Mouse (Mus musculus) retina, postnatal 1 day (tissue): Measurements from ENCODE around the gene Asic3.
A peak's percentile ranks its signal among the peaks of the same experiment; 100 is the strongest.

ENCODE experiments used
- DNase-seq: peaks from one replicate; pipeline ENCODE4 v3.0.0-alpha.2; 2012

Gene Asic3

DNA sequence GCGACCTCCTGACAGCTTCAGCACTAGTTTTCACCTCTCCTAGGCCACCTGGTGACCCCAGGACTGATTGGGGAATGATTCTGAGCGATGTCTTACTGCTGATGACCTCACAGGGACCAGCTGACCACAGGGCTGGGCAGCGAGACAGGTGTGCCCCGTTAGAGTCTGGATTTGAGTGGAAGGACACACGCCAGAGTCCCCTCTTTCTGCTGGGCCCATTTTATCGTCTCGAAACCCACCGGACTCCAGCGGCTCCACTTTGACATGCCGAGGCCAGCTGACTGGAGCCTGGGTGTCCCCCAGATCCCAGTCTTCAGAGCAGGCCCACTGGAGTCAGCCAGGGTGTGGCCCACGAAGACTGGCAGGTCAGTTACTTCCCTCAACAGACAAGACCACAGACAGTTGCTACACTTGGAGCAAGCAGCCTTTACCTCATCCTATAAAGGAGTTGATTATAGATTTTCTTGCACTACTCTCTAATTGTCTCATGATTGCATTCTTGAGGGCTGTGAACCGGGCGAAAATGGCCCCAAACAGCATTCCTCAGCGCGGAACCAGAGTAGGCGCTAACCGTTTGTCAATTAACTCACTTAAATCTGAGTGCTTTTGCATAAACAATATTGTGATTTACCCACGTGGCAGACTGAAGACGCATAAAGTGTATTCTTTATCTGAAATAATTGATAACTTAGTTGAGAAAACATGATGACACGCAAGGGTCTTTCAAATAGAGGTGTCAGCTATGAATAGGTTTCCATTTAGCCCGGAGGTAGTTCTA lies 11.0 kb downstream of the Asic3 start:
- DNase-seq: peak; percentile 22

DNA sequence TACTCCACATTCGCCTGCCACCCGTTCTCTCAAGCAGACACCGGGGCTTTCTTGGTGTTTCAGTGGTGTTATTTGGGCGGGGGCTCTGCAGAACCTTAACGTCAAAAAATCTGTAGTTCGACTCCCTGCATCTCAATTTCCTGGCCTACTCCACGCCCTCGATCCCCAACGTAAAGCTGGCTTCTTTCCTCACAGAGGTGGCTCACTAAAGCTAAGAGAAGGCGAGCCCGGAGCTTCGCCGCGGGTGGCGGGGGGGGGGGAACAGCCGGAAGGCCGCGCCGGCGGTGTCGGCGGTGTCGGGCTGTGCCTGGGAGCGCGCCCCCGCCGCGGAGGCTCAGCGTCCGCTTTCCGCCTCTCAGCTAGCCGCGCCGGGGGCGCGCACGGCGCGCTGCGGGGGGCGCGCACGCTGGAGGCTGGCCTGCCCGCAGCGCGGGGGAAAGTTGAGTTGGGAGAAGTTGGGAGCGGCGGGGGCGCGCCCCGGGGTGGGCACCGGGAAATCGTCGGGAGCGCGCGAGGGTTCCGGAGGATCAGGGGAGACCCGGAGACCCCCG lies 11.7 kb downstream of the Asic3 start:
- DNase-seq: peak; percentile 94

DNA sequence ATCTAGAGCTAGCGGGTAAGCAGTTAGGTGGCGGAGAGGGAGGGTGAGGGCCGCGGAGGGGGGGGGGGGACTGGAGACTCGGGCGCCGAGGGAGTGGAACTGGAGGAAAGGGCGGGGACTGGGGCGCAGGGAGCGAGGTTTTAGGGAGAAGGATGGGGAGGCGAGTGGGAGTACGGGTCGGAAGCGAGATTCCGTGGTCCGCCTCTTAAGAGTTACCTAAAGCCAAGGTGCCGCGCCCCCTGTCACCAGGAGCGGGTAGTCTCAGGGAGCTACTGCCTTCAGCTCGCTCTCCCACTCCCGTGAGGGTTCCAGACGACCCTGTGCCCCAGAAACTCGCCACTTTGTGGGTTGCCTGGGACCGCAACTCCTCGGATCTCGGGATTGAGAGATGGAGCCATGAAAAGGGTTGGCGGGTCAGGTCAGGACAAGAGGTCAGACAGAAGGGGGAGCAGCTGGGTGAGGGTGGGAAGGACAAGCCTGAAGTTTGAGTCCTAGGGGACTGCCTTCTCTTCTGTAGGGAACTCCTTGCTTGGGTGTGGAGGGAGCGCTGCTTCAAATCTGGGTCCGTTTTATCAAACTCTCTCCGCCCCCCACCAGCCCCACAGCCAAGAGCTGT lies 12.3 kb downstream of the Asic3 start:
- no peak for DNase-seq

DNA sequence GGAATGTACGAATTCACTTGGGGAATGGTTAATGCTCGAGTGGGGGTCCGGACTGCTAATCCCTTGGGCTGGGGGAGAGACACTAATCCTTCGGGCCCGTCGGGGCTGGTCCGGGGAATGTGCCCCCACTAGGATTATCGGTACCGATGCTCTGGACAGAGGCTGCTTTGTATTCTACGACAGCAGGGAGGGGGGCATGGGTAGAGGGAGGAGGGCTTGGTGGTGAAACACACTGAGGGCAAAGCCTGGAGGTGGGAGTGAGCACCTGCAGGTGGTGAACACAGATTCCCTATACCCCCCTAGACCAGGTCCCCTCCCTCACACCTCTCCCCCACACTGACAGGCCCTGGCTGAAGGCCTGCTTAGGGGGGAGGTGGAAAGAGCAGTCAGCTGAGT lies 12.8 kb downstream of the Asic3 start:
- DNase-seq: peak; percentile 54

DNA sequence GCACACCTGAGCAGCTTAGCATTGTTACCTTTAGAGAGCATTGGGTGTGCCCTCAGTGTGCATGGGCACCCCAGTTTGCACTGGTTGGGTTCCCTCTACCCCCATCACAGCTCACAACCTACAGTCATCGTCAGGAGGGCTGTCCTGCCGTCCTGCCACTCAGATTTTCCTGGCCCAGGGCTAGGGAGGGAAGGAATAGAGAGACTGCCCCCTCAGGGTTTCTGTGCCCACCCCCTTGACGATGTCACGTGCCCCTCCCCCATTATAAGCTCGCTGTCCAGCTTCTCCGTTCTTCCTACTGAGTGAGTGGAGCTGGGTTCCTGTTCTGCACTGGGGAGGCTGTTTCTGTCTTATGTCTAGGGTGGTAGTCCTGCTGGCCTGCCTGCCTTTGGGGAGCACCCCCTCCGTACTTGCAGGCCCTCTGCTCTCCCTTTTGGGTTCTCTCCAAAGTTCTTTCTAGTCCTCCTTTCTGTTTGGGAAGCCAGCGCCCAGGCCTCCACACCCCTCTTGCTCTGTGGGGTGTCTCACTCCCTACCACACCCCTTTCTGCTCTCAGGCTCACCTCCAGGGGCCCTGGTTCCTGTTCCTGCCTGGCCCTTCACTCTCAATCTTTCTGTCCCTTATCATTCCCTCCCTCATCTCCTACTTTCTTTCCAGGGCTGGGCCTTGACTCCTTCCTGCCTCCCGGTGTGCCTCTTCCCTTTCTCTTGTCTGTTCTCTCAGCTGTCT lies 13.5 kb downstream of the Asic3 start:
- no peak for DNase-seq

DNA sequence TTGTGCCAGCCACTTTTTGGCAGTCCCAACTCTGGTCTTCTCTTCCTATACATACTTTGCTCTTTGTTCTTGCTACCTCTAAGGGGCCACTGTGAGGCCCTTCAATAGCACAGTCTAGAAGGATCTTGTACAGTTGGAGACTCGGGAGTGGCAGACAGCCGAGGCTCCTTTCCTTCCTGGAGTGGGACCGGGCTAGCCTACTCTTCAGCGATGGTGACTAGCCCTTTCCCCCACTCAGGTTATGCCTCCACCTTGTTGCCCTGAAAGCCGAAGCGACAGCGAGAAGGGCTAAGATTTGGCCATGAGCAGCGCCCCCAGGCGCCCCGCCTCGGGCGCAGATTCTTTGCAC lies 14.1 kb downstream of the Asic3 start:
- no peak for DNase-seq

DNA sequence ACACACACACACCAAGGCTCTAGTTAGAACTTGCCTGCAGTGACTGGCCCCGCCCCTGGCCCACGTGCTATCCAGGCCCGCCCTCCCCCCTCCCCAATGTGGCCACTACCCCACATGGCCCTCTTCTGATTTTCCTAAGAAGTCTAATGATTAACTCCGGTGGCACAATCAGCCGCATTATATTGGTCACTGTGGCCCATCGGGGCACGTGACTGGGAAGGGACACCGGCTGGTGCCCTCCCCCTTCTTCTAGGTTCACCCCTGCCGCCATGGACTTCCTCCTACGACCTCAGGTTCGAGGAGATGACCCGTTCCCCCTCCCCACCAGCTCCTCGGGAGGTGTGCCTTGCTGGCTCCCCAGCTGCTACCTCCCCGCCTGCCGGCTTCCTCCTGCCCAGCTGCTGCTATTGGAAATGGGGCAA lies 14.8 kb downstream of the Asic3 start:
- DNase-seq: peak; percentile 62

DNA sequence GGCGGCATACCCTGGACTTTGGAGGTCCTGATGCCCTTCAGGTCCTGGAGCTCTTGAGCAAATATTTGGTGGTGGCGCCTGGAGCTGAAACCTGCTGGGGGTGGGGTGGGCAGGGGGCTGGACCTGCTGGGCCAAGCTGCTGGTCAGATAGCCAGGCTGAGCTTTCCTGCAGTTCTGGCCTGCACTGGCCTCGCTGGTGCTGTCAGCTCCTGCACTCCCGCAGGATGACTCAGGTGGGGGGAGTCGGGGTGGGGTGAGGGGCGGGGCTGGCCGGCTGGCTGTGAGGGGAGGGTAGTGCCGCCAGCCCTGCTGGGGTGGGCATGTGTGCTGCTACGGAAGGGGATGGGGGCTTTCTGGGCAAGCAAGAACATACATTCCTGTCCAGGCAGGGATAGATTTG lies 15.4 kb downstream of the Asic3 start:
- no peak for DNase-seq

DNA sequence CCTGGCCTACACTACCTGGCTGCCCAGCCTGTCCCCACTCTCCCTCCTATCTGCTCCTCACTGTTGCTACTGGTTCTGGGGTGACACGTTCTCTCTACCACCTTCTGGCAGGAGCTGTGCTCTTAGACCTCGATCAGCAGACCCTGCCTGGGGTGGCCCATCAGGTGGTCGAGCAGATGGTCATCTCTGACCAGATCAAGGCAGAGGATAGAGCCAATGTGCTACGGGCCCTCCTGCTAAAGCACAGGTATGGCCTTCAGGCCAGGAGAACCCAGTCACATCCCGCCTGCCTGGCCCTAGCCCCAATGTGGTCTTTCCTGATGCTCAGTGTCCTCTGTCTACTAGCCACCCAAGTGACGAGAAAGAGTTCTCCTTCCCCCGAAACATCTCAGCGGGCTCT lies 20.8 kb downstream of the Asic3 start:
- DNase-seq: no peak

DNA sequence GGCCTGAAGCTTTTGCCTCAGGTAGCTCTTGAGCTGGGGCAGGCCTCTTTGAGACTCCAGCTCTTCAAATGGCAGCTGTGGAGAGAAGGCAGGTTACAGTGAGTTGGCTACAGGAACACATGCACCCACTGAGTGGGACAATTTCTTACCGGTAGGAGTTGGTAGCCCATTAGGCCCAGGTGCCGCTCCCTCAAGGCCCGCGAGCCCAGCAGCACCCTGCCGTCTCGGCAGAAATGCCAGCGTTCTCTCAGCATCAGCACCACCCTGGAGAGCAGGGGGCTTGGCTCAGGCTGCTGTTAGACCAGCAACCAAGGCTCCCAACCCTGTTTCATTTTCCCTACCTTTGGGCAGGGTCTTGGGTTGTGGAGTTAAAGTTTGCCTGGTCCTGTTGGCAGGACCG lies 28.0 kb downstream of the Asic3 start:
- no peak for DNase-seq

DNA sequence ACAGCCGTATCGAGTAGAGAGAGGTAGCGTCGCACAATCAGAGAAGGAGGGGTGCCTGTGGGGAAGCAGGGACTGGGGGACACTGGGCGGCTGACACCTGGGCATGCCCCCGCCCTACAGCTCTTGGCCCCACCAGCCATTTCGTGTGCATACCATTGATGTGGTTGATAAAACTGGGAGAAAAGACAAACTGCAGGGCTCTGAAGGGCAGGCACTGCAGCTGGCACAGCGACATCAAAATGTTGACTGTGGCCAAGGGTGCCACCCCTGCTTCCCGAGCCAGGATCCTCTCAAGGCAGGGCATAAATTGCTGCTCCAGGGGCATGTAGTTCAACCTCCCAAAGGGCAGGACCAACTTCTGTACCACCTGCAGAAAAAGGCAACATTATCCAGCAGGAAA lies 28.8 kb downstream of the Asic3 start:
- DNase-seq: no peak

DNA sequence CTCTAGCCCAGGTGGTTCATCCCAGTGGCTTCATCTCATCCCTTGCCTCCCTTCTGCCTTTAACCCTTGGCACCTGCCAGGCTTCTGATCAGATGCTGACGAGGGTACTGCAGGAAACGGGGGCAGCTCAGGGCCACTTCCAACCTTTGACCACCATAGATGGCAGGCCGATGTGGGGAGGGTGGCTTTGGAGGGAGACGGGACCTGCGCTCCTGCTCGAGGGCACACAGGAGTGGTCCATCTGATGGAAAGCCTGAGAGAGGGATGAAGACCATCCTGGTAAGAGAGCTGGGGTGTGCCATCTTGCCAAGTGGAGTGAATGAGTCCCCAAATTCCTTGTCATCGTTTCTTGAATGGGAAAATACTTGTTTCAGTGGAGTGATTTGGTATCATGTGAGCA lies 30.0 kb downstream of the Asic3 start:
- no peak for DNase-seq

DNA sequence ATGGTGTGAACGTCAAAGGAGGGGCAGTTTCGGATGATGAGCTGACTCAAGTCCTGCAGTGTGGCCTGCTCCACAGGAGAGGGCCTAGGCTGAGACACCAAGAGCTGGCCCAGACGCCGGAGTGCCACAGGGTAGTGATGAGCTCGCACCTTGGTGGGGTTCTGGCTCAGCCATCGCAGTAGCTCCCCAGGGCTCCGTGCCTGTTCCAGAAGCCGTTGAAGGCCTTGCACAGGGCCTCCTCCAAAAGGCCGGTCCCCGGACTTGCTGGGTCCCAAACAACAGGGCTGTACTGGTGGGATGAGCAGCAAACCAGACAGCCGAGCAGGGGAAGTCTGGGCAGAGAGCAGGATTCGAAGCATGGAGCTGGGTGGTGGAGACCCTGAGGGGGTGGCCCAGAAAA lies 30.7 kb downstream of the Asic3 start:
- no peak for DNase-seq

DNA sequence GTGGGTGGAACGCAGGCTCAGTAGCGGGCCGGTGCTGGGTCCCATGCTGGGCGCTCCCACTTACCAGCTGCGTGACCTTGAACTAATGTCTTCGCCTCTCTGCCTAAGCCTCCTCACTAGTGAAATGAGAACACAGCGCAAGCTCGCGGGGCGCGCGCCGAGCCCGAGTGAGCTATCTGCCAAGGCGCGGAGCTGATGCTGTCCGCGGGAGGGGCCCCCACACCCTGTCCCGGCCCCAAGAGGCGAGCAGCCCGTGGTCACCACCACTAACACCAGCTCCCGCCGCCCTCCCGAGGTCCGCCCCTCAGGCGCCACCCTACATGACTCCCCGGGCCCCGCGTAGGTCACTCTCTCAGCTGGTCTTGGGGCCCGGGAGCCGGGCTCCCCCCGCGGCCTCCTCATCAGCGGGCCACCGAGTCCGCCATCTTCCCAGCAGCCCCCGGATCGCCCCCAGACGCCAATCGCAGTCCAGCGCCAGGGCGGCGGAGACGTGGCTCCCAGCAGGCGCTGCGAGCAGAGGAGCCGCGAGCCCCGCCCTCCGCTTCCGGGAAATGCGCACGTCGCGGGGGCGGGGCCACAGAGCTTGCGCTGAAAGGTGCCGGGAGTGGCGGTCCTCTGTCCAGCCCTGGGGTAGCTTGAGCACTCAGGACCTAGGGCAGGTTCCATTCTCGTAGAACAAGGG lies 31.7 kb downstream of the Asic3 start, which contains the start of gene Fastk:
Fastk (minus strand) TSS at position 542 of the 682 bp plus-strand sequence.
- DNase-seq: peak; percentile 96

DNA sequence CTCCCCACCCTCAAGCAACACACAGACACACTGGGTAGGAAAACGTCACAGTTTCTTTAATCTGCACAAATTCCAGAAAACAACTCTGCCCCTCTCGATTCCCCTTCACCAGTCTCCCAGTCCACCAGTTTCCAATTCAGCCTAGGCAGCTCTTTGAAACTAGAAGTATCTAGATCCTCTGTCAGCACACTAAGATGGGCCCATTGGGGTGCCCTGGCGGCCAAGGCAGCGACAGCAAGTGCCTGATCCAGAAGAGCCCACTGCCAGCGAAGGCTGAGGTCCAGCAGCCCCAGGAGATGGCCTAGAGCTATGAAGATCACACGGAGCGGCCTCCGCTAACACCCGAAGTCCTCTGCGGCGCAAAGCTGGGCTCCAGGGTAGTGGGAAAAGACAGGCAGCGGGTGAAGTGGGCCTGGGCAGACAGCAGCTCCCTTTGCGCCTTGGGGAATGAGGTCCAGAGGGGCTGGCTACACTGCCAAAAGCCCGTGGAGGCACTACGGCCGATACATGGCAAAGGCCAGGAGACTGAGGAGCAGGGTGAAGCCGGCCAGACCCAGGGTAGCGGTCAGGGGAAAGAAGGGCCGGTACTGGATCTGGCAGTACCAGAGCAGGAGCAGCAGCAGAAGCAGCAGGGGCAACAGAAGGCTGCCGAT lies 32.4 kb downstream of the Asic3 start:
- no peak for DNase-seq

DNA sequence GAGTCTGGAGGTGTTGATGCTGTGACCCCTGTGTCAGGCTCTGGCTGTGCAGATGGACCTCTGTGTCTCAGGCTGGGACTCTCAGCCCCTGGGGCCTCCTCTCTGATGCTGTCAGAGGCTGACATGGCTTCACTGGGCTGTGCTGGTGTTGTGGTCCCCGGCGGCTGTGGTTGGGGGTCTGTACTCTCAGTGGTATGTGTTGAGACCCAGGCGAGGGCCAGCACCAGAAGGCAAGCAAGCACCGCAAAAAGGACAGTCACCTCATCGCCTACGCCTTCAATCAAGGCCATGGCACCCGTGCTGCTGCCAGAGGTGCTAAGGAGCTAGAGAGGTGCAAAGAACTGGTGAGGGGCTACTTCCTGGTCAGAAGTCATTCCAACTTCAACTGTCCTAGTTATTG lies 33.4 kb downstream of the Asic3 start:
- DNase-seq: no peak

DNA sequence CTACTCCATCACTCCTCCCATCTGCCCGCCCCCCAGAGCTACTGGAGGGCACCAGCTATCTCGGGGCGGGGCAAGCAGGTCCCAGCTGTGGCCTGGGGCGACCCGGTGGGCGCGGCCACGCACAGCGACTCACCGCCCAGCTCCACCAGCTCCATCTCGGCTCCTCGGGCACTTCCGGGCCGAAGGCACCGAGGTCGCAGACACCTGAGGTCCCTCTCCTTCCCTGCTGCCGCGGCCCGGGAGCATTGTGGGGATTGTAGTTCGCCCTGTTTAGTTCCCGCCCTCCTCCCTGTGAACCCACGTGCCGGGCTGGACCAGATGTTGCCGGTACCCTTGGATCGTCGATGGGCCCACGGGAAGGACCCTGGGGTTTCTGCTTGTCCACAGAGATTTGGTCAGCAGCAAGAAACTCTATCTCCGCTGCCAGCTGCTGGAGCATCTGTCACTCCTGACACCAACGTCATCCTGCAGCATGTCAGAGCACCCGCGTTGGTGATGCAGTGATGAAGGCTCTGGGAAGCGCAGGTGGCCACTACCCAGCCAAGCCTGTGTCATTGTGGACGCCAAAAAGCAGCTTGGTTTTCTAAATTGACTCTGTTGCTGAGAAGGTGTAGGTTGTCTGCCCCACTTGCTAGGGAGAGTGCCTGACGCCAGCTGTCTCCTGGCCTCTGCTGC lies 34.6 kb downstream of the Asic3 start, which contains the start of gene Tmub1:
Tmub1 (minus strand) TSS at position 231 of the 675 bp plus-strand sequence.
- DNase-seq: peak; percentile 85

DNA sequence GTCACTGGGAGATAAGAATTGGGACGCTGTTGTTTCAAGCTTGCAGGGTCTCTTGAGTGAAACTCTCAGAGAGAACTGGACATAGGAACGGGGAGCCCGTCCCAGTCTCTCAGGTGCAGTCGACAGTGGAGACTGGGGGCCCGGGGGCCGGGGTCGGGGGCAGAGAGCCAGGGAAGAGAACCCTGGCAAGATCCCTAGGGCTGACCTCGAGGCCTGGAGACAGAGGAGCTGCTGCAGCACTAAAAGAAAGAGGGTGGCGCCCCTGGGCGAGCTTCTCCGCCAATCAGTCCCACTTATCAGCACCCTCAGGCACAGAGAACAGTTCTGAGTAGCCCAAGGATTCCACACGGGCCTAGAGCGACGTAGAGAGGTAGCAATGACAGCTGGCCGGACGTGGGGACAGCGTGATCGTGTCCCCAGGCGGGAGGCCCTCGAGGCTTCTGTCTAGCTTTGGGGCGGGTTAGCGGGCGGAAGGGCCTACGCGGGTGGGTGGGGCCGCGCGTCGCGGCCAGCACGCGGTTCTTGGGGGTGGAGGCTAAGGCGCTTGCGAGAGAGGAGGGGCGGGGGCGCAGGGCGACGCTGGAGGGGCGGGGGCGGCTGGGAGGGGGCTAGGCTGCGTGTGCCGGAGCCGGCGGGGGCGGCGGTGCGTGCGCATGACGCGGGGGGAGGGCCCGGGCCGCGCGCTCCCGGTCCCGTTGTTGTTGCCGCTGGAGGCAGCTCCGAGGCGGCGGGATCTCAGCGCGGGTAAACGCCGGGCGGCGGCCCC lies 38.3 kb downstream of the Asic3 start:
- DNase-seq: peak; percentile 93

DNA sequence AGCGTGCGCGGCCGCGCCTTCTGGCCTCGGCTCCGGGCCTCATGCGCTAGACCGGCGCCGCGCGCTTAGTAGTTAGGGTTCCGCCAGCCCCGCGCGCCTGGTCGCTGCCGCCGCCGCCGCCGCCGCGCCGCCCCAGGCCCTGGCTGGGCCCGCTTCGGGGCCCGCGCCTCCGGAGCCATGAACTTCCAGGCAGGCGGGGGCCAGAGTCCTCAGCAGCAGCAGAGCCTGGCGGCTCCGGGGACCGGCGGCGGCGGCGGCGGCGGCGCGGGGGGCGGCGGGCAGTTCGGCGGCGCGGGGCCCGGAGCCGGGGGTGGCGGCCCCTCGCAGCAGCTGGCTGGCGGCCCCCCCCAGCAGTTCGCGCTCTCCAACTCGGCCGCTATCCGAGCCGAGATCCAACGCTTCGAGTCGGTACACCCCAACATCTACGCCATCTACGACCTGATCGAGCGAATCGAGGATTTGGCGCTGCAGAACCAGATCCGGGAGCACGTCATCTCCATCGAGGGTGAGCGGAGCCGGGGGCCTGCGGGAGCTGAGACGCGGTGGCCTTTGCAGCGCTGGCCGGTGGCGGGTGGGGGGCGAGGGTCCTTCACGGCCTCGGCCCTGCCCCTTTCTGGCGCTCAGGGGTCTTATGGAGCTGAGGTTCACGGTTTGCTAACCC lies 39.0 kb downstream of the Asic3 start, which contains the start of gene Agap3:
Agap3 (plus strand) TSS at position 148 of the 661 bp plus-strand sequence.
- DNase-seq: peak; percentile 59

DNA sequence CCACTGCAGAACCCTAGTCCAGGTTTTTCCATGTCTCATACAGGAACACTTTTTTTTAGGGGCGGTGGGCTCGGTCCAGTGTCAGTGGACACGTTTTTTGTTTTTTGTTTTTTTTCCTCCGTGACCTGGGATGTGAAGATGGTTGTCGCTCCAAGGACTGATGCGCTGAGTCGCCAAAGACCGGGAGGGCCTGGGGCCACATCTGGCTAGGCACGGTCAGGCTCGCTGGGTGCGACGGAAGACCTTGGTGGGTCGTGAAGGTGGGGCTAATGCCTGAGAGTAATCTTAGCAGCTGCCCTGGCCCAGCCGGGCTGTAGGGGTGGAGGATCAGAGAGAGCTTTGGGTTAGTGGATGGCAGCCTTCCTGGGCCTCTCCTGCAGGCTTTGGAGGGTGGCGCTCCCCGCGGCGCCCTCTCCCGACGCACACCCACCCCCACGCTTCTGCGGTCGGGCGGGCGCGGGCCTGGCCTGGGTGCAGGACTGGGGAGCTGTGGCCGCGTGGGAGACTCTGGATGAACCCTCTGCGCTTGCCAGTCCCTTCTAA lies 39.6 kb downstream of the Asic3 start:
- peak; percentile 62 for DNase-seq
